Comparison of ENCODE assay signal across 28 mouse cellular contexts in genomic region chr10:24727478-24727877, GRCm38 (mm10).
"Had no signal": no experiment of that assay in that cellular context is flagged by ENCODE, and none has a peak within 500 bp of the region (broad histone marks: within the 10 kb centered on the region; RNA-seq: fewer than 3 reads in every experiment).

No protein-coding gene starts in this region.

- ATAC-seq: hindbrain, embryonic 16.5 days; inflammation-experienced regulatory T-cells, adult 6 months; intestine, embryonic 15.5 days; intestine, postnatal 0 days had no signal

- H3K4me3 ChIP-seq: gastrocnemius, adult 2 months; heart, adult 2 months; heart, embryonic 13.5 days; heart, embryonic 15.5 days; hindbrain, embryonic 12.5 days; intestine, embryonic 15.5 days; limb, embryonic 10.5 days; limb, embryonic 12.5 days; liver, embryonic 13.5 days; liver, embryonic 15.5 days had no signal

- H3K9me3 ChIP-seq: heart, embryonic 13.5 days; heart, embryonic 15.5 days; hindbrain, embryonic 12.5 days; intestine, embryonic 15.5 days; limb, embryonic 10.5 days; limb, embryonic 12.5 days; liver, embryonic 13.5 days; liver, embryonic 15.5 days had no signal

- H3K36me3 ChIP-seq: heart, embryonic 13.5 days; heart, embryonic 15.5 days; hindbrain, embryonic 12.5 days; intestine, embryonic 15.5 days; limb, embryonic 10.5 days; limb, embryonic 12.5 days; liver, embryonic 13.5 days; liver, embryonic 15.5 days had no signal

- DNase-seq: gastrocnemius, adult 2 months; gastrocnemius, postnatal 10 days; gastrocnemius, postnatal 25 days; heart, adult 11 months; heart, adult 2 months; heart, postnatal 14 days; heart, postnatal 36 days; kidney, adult 18-20 months; kidney, adult 8-10 months; kidney, postnatal 10 days; kidney, postnatal 36 days; layer of hippocampus, adult 9-11 months; layer of hippocampus, postnatal 36 days; liver; liver, embryonic 13.5 days had no signal

- H3K27ac ChIP-seq: gastrocnemius, adult 2 months; heart, adult 2 months; heart, embryonic 13.5 days; heart, embryonic 15.5 days; hindbrain, embryonic 12.5 days; hindbrain, embryonic 14.5 days; intestine, embryonic 15.5 days; limb, embryonic 10.5 days; limb, embryonic 12.5 days; liver, embryonic 13.5 days; liver, embryonic 15.5 days had no signal

- H3K4me1 ChIP-seq: hindbrain, embryonic 12.5 days; limb, embryonic 10.5 days; limb, embryonic 12.5 days had no signal

- H3K9ac ChIP-seq: heart, embryonic 13.5 days; heart, embryonic 15.5 days; hindbrain, embryonic 12.5 days; hindbrain, embryonic 14.5 days; intestine, embryonic 15.5 days; limb, embryonic 12.5 days; liver, embryonic 13.5 days; liver, embryonic 15.5 days had no signal

- H3K4me2 ChIP-seq: heart, embryonic 11.5 days; heart, embryonic 13.5 days; heart, embryonic 15.5 days; hindbrain, embryonic 12.5 days; hindbrain, embryonic 14.5 days; intestine, embryonic 15.5 days; limb, embryonic 12.5 days; liver, embryonic 11.5 days; liver, embryonic 13.5 days; liver, embryonic 15.5 days had no signal

- H3K27me3 ChIP-seq: heart, embryonic 13.5 days; heart, embryonic 15.5 days; hindbrain, embryonic 12.5 days; intestine, embryonic 15.5 days; limb, embryonic 12.5 days; liver, embryonic 13.5 days; liver, embryonic 15.5 days had no signal
